Mouse (Mus musculus): ENCODE measurements around the gene Inf2. TPM values are rescaled to one million over a fixed set of nuclear protein-coding genes. Genes with fewer than 3 reads are reported as not detected.

Inf2 gene
- polyA plus RNA-seq, 1 experiment: 118 TPM

DNA sequence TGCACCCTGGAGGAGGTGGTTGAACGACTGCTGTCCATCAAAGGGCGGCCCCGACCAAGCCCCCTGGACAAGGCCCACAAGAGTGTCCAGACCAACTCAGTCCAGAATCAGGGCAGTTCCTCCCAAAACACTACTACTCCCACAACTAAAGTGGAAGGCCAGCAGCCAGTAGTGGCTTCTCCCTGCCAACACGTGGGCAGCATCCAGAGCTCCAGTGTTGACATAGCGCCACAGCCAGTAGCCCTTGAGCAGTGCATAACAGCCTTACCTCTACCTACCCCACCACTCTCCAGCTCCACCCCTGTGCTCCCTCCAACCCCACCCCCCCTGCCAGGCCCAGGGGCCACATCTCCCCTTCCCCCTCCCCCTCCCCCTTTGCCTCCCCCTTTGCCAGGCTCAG, 15.4 kb downstream of the Inf2 start:
- H3K27me3 ChIP-seq (ENCODE audit: control insufficient read depth, insufficient read depth, insufficient read length): no peaks in the 10 kb centered on the region
- H3K79me3 ChIP-seq (ENCODE audit: low read depth): peaks cover 4% of the 10 kb centered on the region
- H3K36me3 ChIP-seq (ENCODE audit: control insufficient read depth, insufficient read depth): peaks cover 77% of the 10 kb centered on the region
- no peak overlapping the region for H3ac ChIP-seq (ENCODE audit: control insufficient read depth, insufficient read length, low read depth)
- TF ChIP-seq CTCF (IDR thresholded peaks at IDR 0.05; ENCODE audit: control insufficient read depth, insufficient read depth, insufficient read length) (no peak), MAX (IDR thresholded peaks at IDR 0.05) (no peak), USF1 (IDR thresholded peaks at IDR 0.05; ENCODE audit: low read depth) (no peak), CEBPB (IDR thresholded peaks at IDR 0.05; ENCODE audit: low read depth) (no peak), MYOG (IDR thresholded peaks at IDR 0.05; ENCODE audit: control insufficient read depth, extremely low read depth, insufficient read length) (no peak), FOSL1 (IDR thresholded peaks at IDR 0.05; ENCODE audit: insufficient read depth, low read length, poor library complexity, severe bottlenecking) (no peak), MYOD1 (IDR thresholded peaks at IDR 0.05; ENCODE audit: control insufficient read depth, insufficient read length, low read depth) (no peak)
- peaks cover 13% of the 10 kb centered on the region for H3K79me2 ChIP-seq (ENCODE audit: control insufficient read depth, insufficient read depth)
- no peak overlapping the region for H3K4me3 ChIP-seq (ENCODE audit: insufficient read depth, poor library complexity, severe bottlenecking)

- Histone ChIP-seq H3ac (ENCODE audit: control insufficient read depth, insufficient read length, low read depth) (no peak overlapping the region), H3K27me3 (ENCODE audit: control insufficient read depth, insufficient read depth, insufficient read length) (no peaks in the 10 kb centered on the region), H3K4me3 (ENCODE audit: insufficient read depth, poor library complexity, severe bottlenecking) (no peak overlapping the region), H3K79me2 (ENCODE audit: control insufficient read depth, insufficient read depth) (peaks cover 7% of the 10 kb centered on the region), H3K36me3 (ENCODE audit: control insufficient read depth, insufficient read depth) (peaks cover 84% of the 10 kb centered on the region), H3K79me3 (ENCODE audit: low read depth) (peaks cover 2% of the 10 kb centered on the region)
- TF ChIP-seq CTCF (IDR thresholded peaks at IDR 0.05; ENCODE audit: control insufficient read depth, insufficient read depth, insufficient read length) (peak; percentile 44), MYOG (IDR thresholded peaks at IDR 0.05; ENCODE audit: control insufficient read depth, extremely low read depth, insufficient read length) (no peak), FOSL1 (IDR thresholded peaks at IDR 0.05; ENCODE audit: insufficient read depth, low read length, poor library complexity, severe bottlenecking) (no peak), MYOD1 (IDR thresholded peaks at IDR 0.05; ENCODE audit: control insufficient read depth, insufficient read length, low read depth) (peak; percentile 54), MAX (IDR thresholded peaks at IDR 0.05) (no peak), CEBPB (IDR thresholded peaks at IDR 0.05; ENCODE audit: low read depth) (no peak), USF1 (IDR thresholded peaks at IDR 0.05; ENCODE audit: low read depth) (no peak)
Measured at GRCm38 (mm10) chr12:112604709-112605649, 16.4 kb downstream of the Inf2 start.

GRCm38 (mm10) chr12:112605766-112606165, 17.2 kb downstream of the Inf2 start:
- no peak for TF ChIP-seq MYOD1 (IDR thresholded peaks at IDR 0.05; ENCODE audit: control insufficient read depth, insufficient read length, low read depth)
- peak; percentile 63 for TF ChIP-seq MAX (IDR thresholded peaks at IDR 0.05)
- TF ChIP-seq FOSL1 (IDR thresholded peaks at IDR 0.05; ENCODE audit: insufficient read depth, low read length, poor library complexity, severe bottlenecking): no peak
- no peak for TF ChIP-seq USF1 (IDR thresholded peaks at IDR 0.05; ENCODE audit: low read depth)
- TF ChIP-seq CEBPB (IDR thresholded peaks at IDR 0.05; ENCODE audit: low read depth): no peak
- peak; percentile 96 for TF ChIP-seq CTCF (IDR thresholded peaks at IDR 0.05; ENCODE audit: control insufficient read depth, insufficient read depth, insufficient read length)
- no peak for TF ChIP-seq MYOG (IDR thresholded peaks at IDR 0.05; ENCODE audit: control insufficient read depth, extremely low read depth, insufficient read length)
- Histone ChIP-seq H3K4me3 (ENCODE audit: insufficient read depth, poor library complexity, severe bottlenecking) (no peak overlapping the region), H3K27me3 (ENCODE audit: control insufficient read depth, insufficient read depth, insufficient read length) (no peaks in the 10 kb centered on the region), H3K36me3 (ENCODE audit: control insufficient read depth, insufficient read depth) (peaks cover 88% of the 10 kb centered on the region), H3K79me2 (ENCODE audit: control insufficient read depth, insufficient read depth) (peaks cover 5% of the 10 kb centered on the region), H3K79me3 (ENCODE audit: low read depth) (no peaks in the 10 kb centered on the region), H3ac (ENCODE audit: control insufficient read depth, insufficient read length, low read depth) (no peak overlapping the region)

GRCm38 (mm10) chr12:112606998-112607397, 18.4 kb downstream of the Inf2 start:
- Histone ChIP-seq H3K79me2 (ENCODE audit: control insufficient read depth, insufficient read depth) (peaks cover 5% of the 10 kb centered on the region), H3K4me3 (ENCODE audit: insufficient read depth, poor library complexity, severe bottlenecking) (no peak overlapping the region), H3K36me3 (ENCODE audit: control insufficient read depth, insufficient read depth) (peaks cover 90% of the 10 kb centered on the region), H3K79me3 (ENCODE audit: low read depth) (no peaks in the 10 kb centered on the region), H3ac (ENCODE audit: control insufficient read depth, insufficient read length, low read depth) (no peak overlapping the region), H3K27me3 (ENCODE audit: control insufficient read depth, insufficient read depth, insufficient read length) (no peaks in the 10 kb centered on the region)
- TF ChIP-seq MYOD1 (IDR thresholded peaks at IDR 0.05; ENCODE audit: control insufficient read depth, insufficient read length, low read depth): peak; percentile 83
- TF ChIP-seq CTCF (IDR thresholded peaks at IDR 0.05; ENCODE audit: control insufficient read depth, insufficient read depth, insufficient read length): no peak
- TF ChIP-seq MAX (IDR thresholded peaks at IDR 0.05): no peak
- no peak for TF ChIP-seq USF1 (IDR thresholded peaks at IDR 0.05; ENCODE audit: low read depth)
- no peak for TF ChIP-seq MYOG (IDR thresholded peaks at IDR 0.05; ENCODE audit: control insufficient read depth, extremely low read depth, insufficient read length)
- peak; percentile 8 for TF ChIP-seq FOSL1 (IDR thresholded peaks at IDR 0.05; ENCODE audit: insufficient read depth, low read length, poor library complexity, severe bottlenecking)
- no peak for TF ChIP-seq CEBPB (IDR thresholded peaks at IDR 0.05; ENCODE audit: low read depth)

GRCm38 (mm10) chr12:112609031-112609430, 20.4 kb downstream of the Inf2 start:
- no peaks in the 10 kb centered on the region for H3K79me3 ChIP-seq (ENCODE audit: low read depth)
- no peaks in the 10 kb centered on the region for H3K27me3 ChIP-seq (ENCODE audit: control insufficient read depth, insufficient read depth, insufficient read length)
- TF ChIP-seq CTCF (IDR thresholded peaks at IDR 0.05; ENCODE audit: control insufficient read depth, insufficient read depth, insufficient read length) (no peak), MYOD1 (IDR thresholded peaks at IDR 0.05; ENCODE audit: control insufficient read depth, insufficient read length, low read depth) (no peak), MYOG (IDR thresholded peaks at IDR 0.05; ENCODE audit: control insufficient read depth, extremely low read depth, insufficient read length) (no peak), FOSL1 (IDR thresholded peaks at IDR 0.05; ENCODE audit: insufficient read depth, low read length, poor library complexity, severe bottlenecking) (no peak), MAX (IDR thresholded peaks at IDR 0.05) (no peak), USF1 (IDR thresholded peaks at IDR 0.05; ENCODE audit: low read depth) (no peak), CEBPB (IDR thresholded peaks at IDR 0.05; ENCODE audit: low read depth) (no peak)
- peaks cover 90% of the 10 kb centered on the region for H3K36me3 ChIP-seq (ENCODE audit: control insufficient read depth, insufficient read depth)
- no peak overlapping the region for H3ac ChIP-seq (ENCODE audit: control insufficient read depth, insufficient read length, low read depth)
- peaks cover 5% of the 10 kb centered on the region for H3K79me2 ChIP-seq (ENCODE audit: control insufficient read depth, insufficient read depth)
- no peak overlapping the region for H3K4me3 ChIP-seq (ENCODE audit: insufficient read depth, poor library complexity, severe bottlenecking)
